ENCODE assay signal across 14 mouse cellular contexts in the genomic region with DNA sequence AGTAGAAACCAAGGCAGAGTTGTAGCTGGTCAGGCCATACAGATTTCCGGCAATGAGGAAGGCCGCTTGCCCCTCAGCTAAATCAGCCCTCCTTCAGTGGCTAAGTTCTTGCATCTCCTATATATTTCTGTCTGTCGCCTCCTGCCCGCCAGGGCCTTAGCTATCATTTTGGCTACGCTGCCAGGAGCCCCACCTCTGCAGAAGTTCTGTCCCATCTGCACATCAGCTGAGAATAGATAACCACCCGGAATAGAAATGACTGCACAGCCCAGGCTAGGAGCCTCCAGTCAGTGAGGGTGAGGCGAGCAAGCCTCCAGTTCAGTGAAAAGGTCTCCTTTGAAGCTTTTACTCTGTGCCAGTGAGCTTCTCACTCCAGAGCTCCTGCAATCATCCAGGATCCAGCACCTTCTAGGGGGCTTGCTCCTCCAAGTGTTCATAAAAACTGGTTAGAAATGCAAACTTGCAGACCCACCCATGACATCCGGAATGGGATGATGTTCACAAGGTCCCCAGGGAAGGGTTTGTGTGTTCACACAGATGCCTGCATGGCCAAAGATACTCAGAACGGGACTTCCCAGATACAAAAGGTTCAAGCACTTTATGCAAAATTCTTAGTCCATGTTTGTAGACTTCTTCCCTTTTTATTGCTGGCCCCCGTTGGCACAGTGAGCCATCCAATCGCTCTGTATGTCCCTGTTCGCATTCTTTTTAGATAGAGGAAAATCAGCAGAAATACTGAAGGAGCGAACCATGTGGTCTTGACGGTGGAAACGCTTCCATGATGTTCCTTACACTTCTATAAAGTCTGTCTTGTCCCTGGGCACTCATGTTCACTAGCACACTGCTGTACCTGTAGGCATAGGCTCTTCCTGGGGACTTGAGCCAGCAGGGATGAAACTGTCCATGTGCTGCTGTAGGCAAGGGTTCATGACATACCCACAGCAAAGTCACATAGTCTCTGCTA. TPM values are rescaled to one million over a fixed set of nuclear protein-coding genes. Genes with fewer than 3 reads are reported as not detected.
DNase-seq lines count a peak whose midpoint lies in the region; ATAC-seq and TF ChIP-seq lines count a peak whose summit lies in the region.
"Had no signal": no experiment of that assay in that cellular context is flagged by ENCODE, and none has a peak within 500 bp of the region (broad histone marks: within the 10 kb centered on the region; RNA-seq: fewer than 3 reads in every experiment).

No protein-coding gene starts in this region.

- H3K9ac ChIP-seq in midbrain, postnatal 0 days (replicated peaks; ENCODE audit: low read length, poor library complexity, severe bottlenecking) = no peak overlapping the region
- no peak overlapping the region for H3K9ac ChIP-seq in midbrain, embryonic 11.5 days (ENCODE audit: low read length)
- H3K9ac ChIP-seq in liver, embryonic 14.5 days (replicated peaks) = peak overlapping the region; percentile 47
- H3K9ac ChIP-seq: hindbrain, embryonic 15.5 days; kidney, embryonic 15.5 days; limb, embryonic 15.5 days; midbrain, embryonic 12.5 days; neural tube, embryonic 13.5 days had no signal

- 0 out of 2 replicates have a peak overlapping the region, but pooled peaks have one; percentile 4 for H3K4me2 ChIP-seq in midbrain, postnatal 0 days (ENCODE audit: low read depth, low read length, poor library complexity, severe bottlenecking)
- no peak overlapping the region for H3K4me2 ChIP-seq in midbrain, embryonic 11.5 days
- H3K4me2 ChIP-seq in liver, embryonic 14.5 days (ENCODE audit: low read depth) = peak overlapping the region; percentile 56
- H3K4me2 ChIP-seq: hindbrain, embryonic 15.5 days; kidney, embryonic 15.5 days; limb, embryonic 15.5 days; midbrain, embryonic 12.5 days; neural tube, embryonic 13.5 days had no signal

- 0 out of 2 replicates have a peak, but pooled peaks cover 2% of the 10 kb centered on the region for H3K36me3 ChIP-seq in midbrain, postnatal 0 days (ENCODE audit: insufficient read depth, low read length)
- H3K36me3 ChIP-seq in midbrain, embryonic 11.5 days (ENCODE audit: control insufficient read depth, insufficient read depth, low read length) = no peaks in the 10 kb centered on the region
- peaks cover 13% of the 10 kb centered on the region for H3K36me3 ChIP-seq in liver, embryonic 14.5 days (replicated peaks; ENCODE audit: control insufficient read depth, insufficient read depth, low read depth)
- H3K36me3 ChIP-seq: hindbrain, embryonic 15.5 days; limb, embryonic 15.5 days; midbrain, embryonic 12.5 days; neural tube, embryonic 13.5 days had no signal

- no peak overlapping the region for H3K4me3 ChIP-seq in midbrain, postnatal 0 days (ENCODE audit: low read depth, low read length)
- no peak overlapping the region for H3K4me3 ChIP-seq in midbrain, embryonic 11.5 days (ENCODE audit: low read depth, low read length)
- H3K4me3 ChIP-seq in liver, embryonic 14.5 days (ENCODE audit: insufficient read depth in 1 of 2, low read depth in 2 of 2, low read length in 2 of 2) = no peak overlapping the region
- H3K4me3 ChIP-seq: forebrain, embryonic 10.5 days; hindbrain, embryonic 15.5 days; kidney, embryonic 15.5 days; limb, embryonic 15.5 days; midbrain, embryonic 12.5 days; neural tube, embryonic 13.5 days had no signal

- H3K4me1 ChIP-seq in midbrain, postnatal 0 days (ENCODE audit: insufficient read depth, low read length) = no peaks in the 10 kb centered on the region
- H3K4me1 ChIP-seq in midbrain, embryonic 11.5 days (ENCODE audit: control insufficient read depth, insufficient read depth, low read length) = no peaks in the 10 kb centered on the region
- H3K4me1 ChIP-seq in liver, embryonic 14.5 days (replicated peaks; ENCODE audit: control insufficient read depth in 2 of 2, insufficient read depth in 2 of 2, low read length in 1 of 2) = peaks cover 19 to 20% of the 10 kb centered on the region in 2 experiments
- H3K4me1 ChIP-seq: midbrain, embryonic 12.5 days had no signal

- peak; percentile 52; the same call in 1 of the 2 replicates for TF ChIP-seq EP300 in liver, embryonic 14.5 days (IDR thresholded peaks at IDR 0.05; ENCODE audit: low read depth)

- DNase-seq in midbrain, postnatal 0 days (ENCODE audit: low spot score) = no peak
- DNase-seq in midbrain, embryonic 11.5 days (ENCODE audit: low spot score, missing footprints) = no peak
- peak; percentile 63 for DNase-seq in c-Kit-positive CD71-positive TER-119-positive erythroid progenitor cells, embryonic 14.5 days (ENCODE audit: low spot score)
- DNase-seq in liver, embryonic 14.5 days (ENCODE audit: low read depth in 3 of 3, low spot score in 3 of 3) = peak; percentile 53 to 66 (median 57)
- DNase-seq in spleen, postnatal 36 days (ENCODE audit: low spot score in 2 of 2) = peak; percentile 67 to 75
- no peak for DNase-seq in ovary, adult 18-20 months (ENCODE audit: low spot score)
- no peak for DNase-seq in gastrocnemius, adult 8-10 months (ENCODE audit: low spot score in 2 of 2)
- DNase-seq: layer of hippocampus, postnatal 36 days had no signal

- no peaks in the 10 kb centered on the region for H3K27me3 ChIP-seq in midbrain, postnatal 0 days (ENCODE audit: insufficient read depth, low read length)
- H3K27me3 ChIP-seq in midbrain, embryonic 11.5 days (ENCODE audit: control insufficient read depth, insufficient read depth, low read length) = no peaks in the 10 kb centered on the region
- no peaks in the 10 kb centered on the region for H3K27me3 ChIP-seq in liver, embryonic 14.5 days (ENCODE audit: control insufficient read depth, insufficient read depth, low read length)
- H3K27me3 ChIP-seq: hindbrain, embryonic 15.5 days; kidney, embryonic 15.5 days; limb, embryonic 15.5 days; midbrain, embryonic 12.5 days; neural tube, embryonic 13.5 days had no signal

- TF ChIP-seq CTCF in midbrain, postnatal 0 days (IDR thresholded peaks at IDR 0.05) = no peak
- TF ChIP-seq CTCF in liver, embryonic 14.5 days (IDR thresholded peaks at IDR 0.05; ENCODE audit: low read depth) = peak; percentile 22; the same call in 1 of the 2 replicates

- H3K27ac ChIP-seq in midbrain, postnatal 0 days (ENCODE audit: low read depth, low read length) = no peak overlapping the region
- H3K27ac ChIP-seq in midbrain, embryonic 11.5 days (ENCODE audit: low read depth, low read length) = no peak overlapping the region
- peak overlapping the region; percentile 63 for H3K27ac ChIP-seq in liver, embryonic 14.5 days
- H3K27ac ChIP-seq: forebrain, embryonic 10.5 days; hindbrain, embryonic 15.5 days; kidney, embryonic 15.5 days; limb, embryonic 15.5 days; midbrain, embryonic 12.5 days; neural tube, embryonic 13.5 days had no signal

- no peaks in the 10 kb centered on the region for H3K9me3 ChIP-seq in midbrain, postnatal 0 days (ENCODE audit: low read length)
- H3K9me3 ChIP-seq in midbrain, embryonic 11.5 days (ENCODE audit: control insufficient read depth, low read length) = no peaks in the 10 kb centered on the region
- no peaks in the 10 kb centered on the region for H3K9me3 ChIP-seq in liver, embryonic 14.5 days (ENCODE audit: control insufficient read depth, low read length)
- H3K9me3 ChIP-seq: forebrain, embryonic 10.5 days; hindbrain, embryonic 15.5 days; kidney, embryonic 15.5 days; limb, embryonic 15.5 days; neural tube, embryonic 13.5 days had no signal

- WGBS in midbrain, postnatal 0 days = 91% methylated on average over 15 of the region's 15 CpGs
- 92% methylated on average over 15 of the region's 15 CpGs for WGBS in midbrain, embryonic 11.5 days
- 62% methylated on average over 15 of the region's 15 CpGs for WGBS in liver, embryonic 14.5 days (ENCODE audit: insufficient replicate concordance)

- no peak for ATAC-seq in midbrain, postnatal 0 days (ENCODE audit: low FRiP score)
- ATAC-seq in midbrain, embryonic 11.5 days (ENCODE audit: low FRiP score) = no peak
- ATAC-seq in liver, embryonic 14.5 days (ENCODE audit: insufficient read depth) = peak; percentile 96

RNA-seq across cellular contexts. Expression of gene Slc7a1, which starts 10.4 kb away (rescaled TPM):
- 49.8 and 73.3 TPM in 2 replicates for total RNA-seq in midbrain, postnatal 0 days (2014; rRNA removed)
- polyA plus RNA-seq in midbrain, postnatal 0 days (2015; fragmentation: Nextera tagmentation; extraction: Ambion mirVana) = 26.2 and 33.8 TPM in 2 replicates
- polyA plus RNA-seq in midbrain, embryonic 11.5 days (2014; fragmentation: Nextera tagmentation; extraction: Ambion mirVana) = 18.3 and 20.6 TPM in 2 replicates
- 4.7 and 4.8 TPM in 2 replicates for polyA plus RNA-seq in liver, embryonic 14.5 days (2012; rRNA removed)
- 17.7 and 20.3 TPM in 2 replicates for polyA plus RNA-seq in liver, embryonic 14.5 days (2014; fragmentation: Nextera tagmentation; extraction: Ambion mirVana)
- total RNA-seq in gastrocnemius, adult 8-10 months (2022) = 1 to 10 TPM; 1.5 to 3.5 (median 1.9) TPM

Comparison
In these comparisons a context has a peak if more than half of its experiments do, and no peak if none do; other contexts are left out.
1. DNase-seq: peak in c-Kit-positive CD71-positive TER-119-positive erythroid progenitor cells, embryonic 14.5 days (single experiment), liver, embryonic 14.5 days (3 of 3) and spleen, postnatal 36 days (2 of 2); none in midbrain, postnatal 0 days (single experiment), midbrain, embryonic 11.5 days (single experiment), ovary, adult 18-20 months (single experiment) and gastrocnemius, adult 8-10 months (0 of 2).